Mouse (Mus musculus) intestine, embryonic 16.5 days (tissue): ENCODE results near the gene Rpia. TPM values are rescaled to one million over a fixed set of nuclear protein-coding genes. Genes with fewer than 3 reads are reported as not detected.

Experiments
- ATAC-seq: fragments of 200-750 bp; cut with Nextera tagmentation; 2 replicates; pipeline ENCODE4 v1.8.0; 2017; ENCODE audit warnings: moderate TSS enrichment, moderate library complexity
- H3K27ac ChIP-seq: fragments of 300-500 bp; sonication (generic); 2 replicates; pipeline ENCODE4 v1.5.1; 2014; ENCODE audit warnings: mild to moderate bottlenecking, low read length
- H3K27me3 ChIP-seq: fragments of 300-500 bp; sonication (generic); replicated peaks from 2 replicates; pipeline ENCODE4 v1.6.1; 2014; ENCODE audit warnings: low read length, control low read depth, mixed read lengths; ENCODE audit not compliant: control insufficient read depth, insufficient read depth
- H3K36me3 ChIP-seq: fragments of 300-500 bp; sonication (generic); 2 replicates; pipeline ENCODE4 v1.6.1; 2014; ENCODE audit warnings: low read length, control low read depth; ENCODE audit not compliant: control insufficient read depth, insufficient read depth
- H3K4me1 ChIP-seq: fragments of 300-500 bp; sonication (generic); 2 replicates; pipeline ENCODE4 v1.6.1; 2014; ENCODE audit warnings: low read length, control low read depth, mixed read lengths; ENCODE audit not compliant: control insufficient read depth, insufficient read depth
- H3K4me2 ChIP-seq: fragments of 300-500 bp; sonication (generic); 2 replicates; pipeline ENCODE4 v1.6.1; 2014; ENCODE audit warnings: low read depth, low read length, control low read depth
- H3K4me3 ChIP-seq: fragments of 300-500 bp; sonication (generic); 2 replicates; pipeline ENCODE4 v1.5.1; 2014; ENCODE audit warnings: mild to moderate bottlenecking, low read length
- H3K9ac ChIP-seq: fragments of 300-500 bp; sonication (generic); 2 replicates; pipeline ENCODE4 v1.6.1; 2014; ENCODE audit warnings: low read depth, low read length
- H3K9me3 ChIP-seq: fragments of 300-500 bp; sonication (generic); 2 replicates; pipeline ENCODE4 v1.6.1; 2016; ENCODE audit warnings: low read length, control low read depth; ENCODE audit not compliant: control insufficient read depth
- WGBS: fragments of 180-500 bp; shearing (Covaris S2); extraction: QIAGEN DNeasy Blood & Tissue Kit; methylation state at CpG from one replicate; pipeline ENCODE4 v1.1.7; 2014; 5-methylcytosine and 5-hydroxymethylcytosine counted together
- polyA plus RNA-seq: library from polyadenylated mRNA; unstranded; fragments of >200 nt; fragmentation: Nextera tagmentation; extraction: Ambion mirVana; gene quantifications from 2 replicates; pipeline ENCODE4 v1.2.1, GENCODE M21; 2015

Gene Rpia
- polyA plus RNA-seq, 1 experiment from 2014 or later = 4.1 TPM

GRCm38 (mm10) chr6:70722298-70722697 is 69.7 kb downstream of the Rpia start:
- Histone ChIP-seq H3K4me3 (no peak overlapping the region), H3K4me1 (no peaks in the 10 kb centered on the region), H3K36me3 (no peaks in the 10 kb centered on the region), H3K9ac (no peak overlapping the region), H3K27ac (no peak overlapping the region), H3K27me3 (no peaks in the 10 kb centered on the region), H3K9me3 (no peaks in the 10 kb centered on the region), H3K4me2 (no peak overlapping the region)
- 91% methylated on average over 7 of the region's 7 CpGs for WGBS
- ATAC-seq = no peak

GRCm38 (mm10) chr6:70718760-70719159 is 73.3 kb downstream of the Rpia start:
- ATAC-seq = no peak
- H3K27ac ChIP-seq = no peak overlapping the region
- no peak overlapping the region for H3K4me2 ChIP-seq
- H3K4me1 ChIP-seq = no peaks in the 10 kb centered on the region
- H3K36me3 ChIP-seq = no peaks in the 10 kb centered on the region
- 75% methylated on average over 2 of the region's 2 CpGs for WGBS
- H3K4me3 ChIP-seq = no peak overlapping the region
- no peaks in the 10 kb centered on the region for H3K27me3 ChIP-seq
- H3K9ac ChIP-seq = no peak overlapping the region
- H3K9me3 ChIP-seq = no peaks in the 10 kb centered on the region

GRCm38 (mm10) chr6:70718164-70718563 is 73.9 kb downstream of the Rpia start:
- Histone ChIP-seq H3K4me1 (no peaks in the 10 kb centered on the region), H3K27ac (no peak overlapping the region), H3K4me2 (no peak overlapping the region), H3K9ac (no peak overlapping the region), H3K27me3 (no peaks in the 10 kb centered on the region), H3K4me3 (no peak overlapping the region), H3K36me3 (no peaks in the 10 kb centered on the region), H3K9me3 (no peaks in the 10 kb centered on the region)
- 83% methylated on average over 4 of the region's 4 CpGs for WGBS
- ATAC-seq = no peak

- no peaks in the 10 kb centered on the region for H3K36me3 ChIP-seq
- no peak overlapping the region for H3K27ac ChIP-seq
- no peak overlapping the region for H3K4me2 ChIP-seq
- ATAC-seq = no peak
- H3K9me3 ChIP-seq = no peaks in the 10 kb centered on the region
- 64% methylated on average over 12 of the region's 12 CpGs for WGBS
- H3K4me1 ChIP-seq = no peaks in the 10 kb centered on the region
- H3K9ac ChIP-seq = no peak overlapping the region
- no peaks in the 10 kb centered on the region for H3K27me3 ChIP-seq
- H3K4me3 ChIP-seq = no peak overlapping the region
These were observed 75.2 kb downstream of the Rpia start for GRCm38 (mm10) chr6:70716701-70717393.

Other genes with a start within 250 kb of the Rpia start
- gene Eif2ak3, start 52.3 kb upstream of the Rpia start, polyA plus RNA-seq = 6.6 and 9.8 TPM in 2 replicates
- gene Tex37, start 126.7 kb upstream of the Rpia start, polyA plus RNA-seq = not detected in 2 replicates
- not detected in 2 replicates for gene Foxi3, start 164.3 kb upstream of the Rpia start, polyA plus RNA-seq